Mouse (Mus musculus): Measurements from ENCODE around the gene Npb.

Gene Npb

DNA sequence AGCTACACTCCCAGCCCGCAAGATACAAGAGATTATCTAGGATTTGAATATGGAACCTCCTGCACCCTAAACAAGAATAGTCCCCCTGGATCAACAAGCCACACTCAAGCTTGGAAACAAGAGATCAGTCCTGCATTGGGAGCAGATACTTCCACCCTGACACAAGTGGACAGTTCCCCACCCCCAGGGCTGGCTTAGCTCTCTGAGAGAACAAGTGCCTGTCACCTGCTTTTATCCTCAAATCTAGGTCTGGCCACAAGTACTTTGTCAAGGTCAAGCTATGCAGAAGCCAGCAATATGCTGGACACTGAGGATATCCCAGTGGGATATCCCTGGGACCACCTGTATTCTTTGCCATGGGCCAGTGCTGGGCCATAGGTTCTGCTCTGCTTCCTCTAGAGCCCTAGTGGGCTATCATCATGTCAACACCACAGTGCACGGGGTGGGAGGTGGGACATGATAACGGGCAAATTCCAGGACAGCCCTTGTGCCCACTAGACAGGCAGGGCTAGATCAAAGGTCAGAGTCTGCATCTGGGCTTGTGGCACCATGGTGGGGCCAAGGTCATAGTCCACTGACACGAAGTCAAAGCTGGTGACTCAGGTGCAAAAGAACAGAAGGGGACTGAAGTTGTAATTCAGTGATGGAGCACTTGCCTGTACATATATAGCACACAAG, 8.5 kb downstream of the Npb start:
- DNase-seq, result peak; percentile 53

- peak; percentile 95 for DNase-seq
Observed at GRCm38 (mm10) chr11:120617519-120618112, 9.3 kb downstream of the Npb start, which contains the start of gene Pcyt2. Gene Pcyt2 (minus strand): TSS chr11:120617936.

GRCm38 (mm10) chr11:120618619-120619535, 10.6 kb downstream of the Npb start:
- peak; percentile 74 for DNase-seq

DNA sequence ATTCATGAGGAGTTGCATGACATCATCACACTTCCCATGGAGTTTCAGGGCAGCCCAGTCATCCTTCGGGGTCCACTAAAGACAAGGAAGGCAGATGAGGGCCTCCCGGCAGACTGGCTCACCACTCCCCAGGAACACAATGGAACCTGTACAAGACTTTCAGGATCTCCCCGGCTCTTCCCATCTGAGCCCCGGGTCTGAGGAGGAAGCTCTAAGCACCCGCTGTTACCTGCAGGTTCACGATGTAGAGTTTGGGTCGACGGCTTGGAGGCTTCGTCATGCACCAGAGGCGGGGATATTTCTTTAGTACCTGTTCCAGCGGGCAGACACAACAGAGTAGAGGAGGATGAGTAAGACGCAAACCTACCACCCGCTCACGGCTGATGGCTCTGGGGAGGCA, 11.9 kb downstream of the Npb start:
- DNase-seq, result peak; percentile 52

DNA sequence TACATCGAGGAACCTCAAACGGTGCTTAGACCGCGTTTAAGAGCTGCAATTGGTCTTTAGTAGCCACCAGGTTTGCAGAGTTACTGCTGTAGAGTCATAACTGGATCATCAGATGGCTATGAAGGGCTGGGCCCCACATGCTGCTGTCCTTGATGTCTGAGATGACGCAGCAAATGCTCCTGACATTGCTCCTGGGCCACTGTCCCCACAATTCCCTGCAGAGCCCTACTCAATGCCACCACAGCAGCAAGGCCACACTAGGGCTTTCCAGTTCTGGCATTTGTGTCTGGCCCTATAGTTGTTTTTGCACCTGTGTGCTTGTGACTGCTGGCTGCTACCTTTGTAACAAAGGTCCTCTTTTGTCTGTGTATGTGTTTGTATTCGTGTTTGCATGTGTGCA, 14.5 kb downstream of the Npb start:
- DNase-seq, result peak; percentile 10

DNA sequence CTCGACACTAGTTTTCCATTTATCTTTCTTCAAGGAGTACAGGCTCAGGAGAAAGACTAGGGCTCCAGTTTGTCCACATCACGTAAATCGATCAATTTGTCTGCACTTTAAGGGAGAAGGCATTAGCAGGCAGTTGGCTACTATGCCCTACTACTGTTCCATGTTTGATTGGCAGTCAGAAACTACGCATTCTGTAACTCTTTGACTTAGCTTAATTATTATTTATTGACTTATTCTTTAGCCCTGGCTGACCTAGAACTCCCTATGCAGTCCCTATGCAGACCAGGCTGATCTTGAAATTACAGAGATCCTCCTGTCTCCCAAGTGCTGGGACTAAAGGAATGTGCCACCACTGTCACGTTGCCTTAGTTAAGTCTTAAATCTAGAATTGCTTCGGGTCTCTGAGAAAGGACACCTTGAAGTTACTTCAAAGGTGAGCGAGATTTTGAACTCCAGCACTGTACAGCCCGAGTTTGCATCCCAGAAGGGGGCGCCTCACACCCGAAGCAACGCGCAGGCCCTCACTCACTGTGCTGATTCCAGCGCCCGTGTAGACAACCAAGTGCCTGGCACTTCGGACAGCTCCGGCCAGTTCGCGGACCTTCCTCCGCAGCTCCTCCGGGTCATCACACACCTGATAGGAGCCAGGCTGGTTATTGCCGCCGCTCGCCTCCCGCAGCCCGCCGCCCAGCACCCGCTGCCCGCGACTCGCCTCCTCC, 15.8 kb downstream of the Npb start:
- DNase-seq, result no peak

DNA sequence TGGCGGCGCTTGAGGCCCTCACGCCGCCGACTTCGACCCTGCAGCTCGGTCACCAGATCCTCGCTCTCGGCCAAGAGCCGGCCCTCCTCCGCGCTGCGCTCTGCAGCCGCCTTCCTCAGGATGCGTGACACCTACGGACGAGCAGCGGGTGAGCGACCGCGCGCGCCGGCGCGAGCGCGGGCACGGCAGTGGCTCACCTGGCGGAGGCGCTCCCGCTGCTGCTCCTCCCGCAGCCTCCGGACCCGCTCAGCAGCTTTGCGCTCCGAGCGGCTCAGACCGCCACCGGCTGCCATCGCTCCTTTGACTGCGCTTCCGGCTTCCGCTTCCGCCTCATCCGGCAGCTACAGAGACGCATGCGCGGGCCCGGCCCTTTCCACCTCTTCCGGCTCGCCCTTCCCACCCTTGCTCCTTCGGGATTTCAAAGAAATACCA, 16.4 kb downstream of the Npb start:
- DNase-seq, result peak; percentile 84

DNA sequence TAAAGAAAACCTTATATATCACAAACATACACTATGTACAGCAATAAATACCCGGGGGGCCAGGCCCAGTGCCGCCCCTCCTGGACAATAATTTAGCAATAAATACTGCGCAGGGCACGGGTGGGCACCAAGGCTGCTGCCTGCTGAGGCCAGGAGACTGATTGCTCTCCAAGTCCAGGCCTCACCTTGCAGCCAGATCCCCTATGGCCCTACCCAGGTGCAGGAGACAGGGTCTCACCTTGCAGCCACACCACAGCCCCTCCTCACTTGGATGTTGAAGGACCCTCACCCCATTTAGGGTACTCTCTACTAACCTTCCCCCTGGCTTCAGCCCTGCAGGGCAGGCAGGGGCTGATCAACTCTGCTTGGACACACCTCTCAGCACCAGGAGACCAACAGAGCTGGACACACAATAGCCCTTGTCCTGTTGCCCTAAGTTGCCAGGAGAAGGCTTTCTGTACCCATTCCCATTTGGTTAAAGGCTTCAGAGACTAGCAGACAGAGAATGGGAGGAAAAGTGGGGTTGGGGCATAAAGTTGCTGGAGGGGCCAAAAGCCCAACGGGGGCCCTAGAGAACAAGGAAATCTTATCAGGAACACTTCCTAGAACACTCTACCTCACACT, 17.0 kb downstream of the Npb start, which contains the start of gene Sirt7:
TSS of gene Sirt7 (minus strand) at position 89 of the 624 bp plus-strand sequence.
- DNase-seq, result peak; percentile 52

DNA sequence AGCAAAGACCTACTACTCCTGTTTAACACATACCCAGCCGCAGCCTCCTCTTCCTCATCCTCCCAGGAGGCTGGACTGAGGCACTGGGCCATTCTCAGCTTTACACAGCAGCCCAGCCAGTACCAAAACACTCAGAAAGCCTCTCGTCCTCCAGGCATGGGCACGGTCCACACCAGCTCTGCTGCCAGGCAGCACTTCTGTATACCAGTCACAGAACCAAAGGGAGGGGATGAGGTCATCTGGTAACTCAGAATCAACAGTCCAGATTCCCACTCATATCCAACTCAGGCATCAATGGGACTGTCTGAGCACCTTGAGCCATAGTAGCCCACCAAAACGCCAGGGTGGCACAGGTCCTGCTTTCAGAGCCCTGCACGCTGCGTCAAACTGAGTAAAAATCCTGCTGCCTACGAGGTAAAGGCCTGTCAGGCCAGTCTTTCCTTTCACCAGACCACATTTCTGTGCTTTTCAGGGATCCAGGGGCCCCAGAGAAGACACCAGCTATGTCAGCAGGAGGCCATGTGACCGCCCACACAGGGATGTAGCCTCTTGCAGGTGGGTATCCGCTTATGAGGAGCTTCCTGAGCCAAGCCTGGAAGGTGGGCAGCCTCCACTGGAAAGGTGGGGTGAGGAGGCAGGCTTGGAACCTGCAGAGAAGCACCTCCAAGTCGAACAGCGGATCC, 18.6 kb downstream of the Npb start:
- DNase-seq, result peak; percentile 31

DNA sequence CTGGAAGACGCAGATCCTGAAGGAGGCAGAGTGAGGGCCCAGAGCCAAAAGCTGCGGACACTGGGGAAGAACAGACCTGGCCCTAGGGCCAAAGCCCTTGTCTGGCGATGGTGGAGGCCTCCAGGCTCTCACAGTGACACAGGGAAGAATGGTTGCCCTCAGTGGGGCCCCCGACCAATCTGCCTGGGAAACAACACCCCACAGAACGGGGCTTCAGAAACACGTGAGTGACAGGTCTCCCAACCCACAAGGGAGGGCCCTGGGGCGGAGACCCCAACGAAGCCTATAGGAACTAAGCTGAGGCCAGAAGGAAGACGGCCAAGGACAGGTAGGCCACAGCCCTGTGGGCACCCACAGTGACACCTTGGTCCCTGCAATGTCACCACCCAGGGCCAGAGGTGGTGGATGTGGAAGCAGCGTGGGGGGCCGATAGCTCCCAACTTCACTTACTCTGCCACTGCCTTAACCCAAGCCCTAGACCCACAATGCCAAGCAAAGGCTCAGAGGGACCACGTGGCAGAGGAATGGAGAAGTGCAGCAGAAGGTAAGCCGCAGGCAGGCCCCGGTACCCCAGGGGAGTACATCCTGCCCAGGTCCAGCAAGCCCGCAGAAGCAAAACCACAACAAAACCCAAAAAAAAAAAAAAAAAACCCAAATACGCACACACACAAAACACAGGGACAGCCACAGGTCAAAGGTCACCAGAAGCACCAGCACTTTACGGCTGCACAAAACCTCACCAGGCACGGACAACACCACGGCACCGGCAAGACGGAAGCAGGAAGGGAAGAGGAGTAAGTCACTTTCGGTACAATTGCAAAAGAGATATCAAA, 19.4 kb downstream of the Npb start:
- peak; percentile 52 for DNase-seq

GRCm38 (mm10) chr11:120628601-120629340, 20.5 kb downstream of the Npb start:
- DNase-seq, result peak; percentile 47

DNA sequence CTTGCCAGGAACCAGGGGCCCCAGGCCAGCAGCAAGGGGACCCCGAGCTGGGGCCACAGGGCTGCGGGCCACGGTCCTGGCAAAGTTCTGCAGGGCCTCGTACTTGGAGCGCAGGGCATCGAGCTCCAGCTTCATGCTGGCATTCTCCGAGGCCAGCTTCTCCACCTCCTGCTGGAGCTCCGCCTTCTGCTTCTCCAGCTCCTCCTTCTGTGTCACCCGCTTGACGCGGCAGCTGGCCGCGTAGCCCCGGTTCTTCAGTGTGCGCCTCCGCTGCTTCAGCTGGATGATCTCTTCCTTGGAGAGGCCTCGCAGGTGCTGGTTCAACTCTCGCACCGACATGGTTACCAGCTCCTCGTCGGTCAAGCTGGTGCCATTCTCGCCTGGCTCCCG, 21.1 kb downstream of the Npb start:
- DNase-seq, result peak; percentile 58

- DNase-seq, result peak; percentile 40
Observed at GRCm38 (mm10) chr11:120629911-120630310, 21.6 kb downstream of the Npb start.

DNA sequence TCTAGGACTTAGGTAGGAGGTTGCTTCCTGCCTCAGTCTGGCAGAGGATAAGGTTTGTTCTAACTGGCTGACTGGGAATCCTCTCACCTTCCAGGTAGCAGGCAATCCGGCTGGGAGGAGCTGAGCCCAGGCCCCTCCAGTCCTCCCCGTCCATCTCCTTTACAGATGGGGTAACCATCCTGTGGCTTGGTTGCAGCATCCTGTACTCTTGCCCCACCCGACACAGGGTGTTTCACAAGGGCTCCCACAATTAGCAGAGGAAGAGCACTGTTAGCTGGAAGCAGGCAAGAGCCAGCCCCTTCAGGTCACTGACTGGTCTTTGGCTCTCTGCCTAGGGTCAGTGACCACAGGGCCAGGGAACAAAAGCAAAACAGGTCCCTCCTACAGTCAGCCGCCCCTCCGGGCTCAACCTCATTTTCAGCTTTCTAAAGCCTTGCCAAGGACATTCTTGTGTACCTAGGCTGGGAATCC, 22.2 kb downstream of the Npb start:
- peak; percentile 46 for DNase-seq

- no peak for DNase-seq
Observed at GRCm38 (mm10) chr11:120630881-120631725, 22.8 kb downstream of the Npb start.

DNA sequence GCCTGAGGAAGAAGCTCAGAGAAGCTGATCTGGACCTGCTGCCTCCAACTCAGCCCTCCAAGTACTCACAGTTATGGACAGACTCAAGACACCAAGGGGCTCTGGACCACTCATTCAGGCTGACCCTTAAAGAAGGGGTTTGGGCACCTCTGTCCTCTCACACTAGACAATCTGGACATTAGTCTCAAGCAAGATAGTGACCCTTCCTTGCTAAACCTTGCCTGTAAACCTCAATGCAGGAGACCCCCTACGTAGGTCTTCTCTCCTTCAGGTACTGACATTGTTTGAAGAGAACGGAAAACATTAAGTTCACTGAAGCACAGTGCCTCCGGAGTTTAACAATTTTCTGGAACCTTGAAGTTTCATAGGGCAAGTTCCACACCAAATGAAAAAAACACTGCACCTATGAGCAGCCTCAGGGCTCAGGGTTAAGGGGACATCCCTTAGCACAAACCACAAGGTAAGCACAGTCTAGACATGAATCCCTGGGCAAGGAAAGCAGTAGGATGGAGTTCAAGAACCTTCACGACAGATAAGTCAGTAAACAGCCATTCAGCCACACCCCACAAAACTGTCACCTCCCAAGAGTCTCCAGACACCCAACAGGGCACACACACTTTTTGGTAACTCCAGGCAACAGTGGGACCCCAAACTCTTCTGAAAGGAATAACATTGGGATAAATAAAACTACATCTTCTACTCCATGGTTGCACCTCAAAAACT, 23.6 kb downstream of the Npb start:
- DNase-seq, result no peak

DNA sequence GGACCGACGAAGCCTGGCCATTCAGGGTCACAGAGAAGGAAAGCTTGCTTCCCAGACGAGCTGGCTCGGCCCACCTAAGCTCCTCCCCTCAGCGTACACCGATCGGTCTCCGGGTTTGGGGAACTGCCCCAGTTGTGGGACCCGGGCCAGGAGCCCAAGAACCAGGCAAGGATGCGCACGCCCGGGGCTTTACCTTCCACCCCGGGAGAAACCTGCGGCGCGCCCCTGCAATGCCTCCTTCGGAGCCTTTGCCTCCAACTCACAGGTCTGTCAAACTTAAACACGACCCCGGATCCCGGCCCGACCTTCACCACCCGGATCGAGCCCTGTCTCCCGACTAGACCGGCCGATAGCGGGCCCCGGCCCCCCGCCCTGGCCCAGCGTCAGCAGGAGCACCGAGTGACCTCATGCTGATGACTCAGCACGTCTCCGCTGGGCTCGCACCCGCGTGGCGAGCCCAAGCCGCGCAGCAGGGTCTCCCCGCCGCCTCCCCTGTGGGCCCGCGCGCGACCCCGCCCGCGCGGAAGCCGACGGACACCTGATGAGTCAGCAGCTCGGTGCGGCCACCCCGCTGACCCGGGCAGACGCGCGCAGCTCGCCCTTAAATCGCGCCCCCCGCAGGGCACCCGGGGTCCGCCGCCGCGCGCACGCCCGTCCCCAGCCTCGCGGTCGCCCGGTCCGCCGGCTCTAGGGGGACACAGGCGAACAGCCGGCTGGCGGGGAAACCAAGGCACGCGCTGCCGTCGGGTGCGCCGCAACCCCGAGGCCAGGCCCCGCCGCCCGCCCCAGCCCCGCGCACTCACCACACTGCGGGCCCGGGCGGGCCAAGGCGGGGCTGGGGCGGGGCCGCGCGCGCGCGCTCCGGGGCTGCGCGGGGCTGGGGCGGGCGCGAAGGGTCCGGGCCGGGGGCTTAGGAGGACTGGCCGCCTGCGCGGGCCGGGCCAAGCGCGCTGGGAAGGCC, 24.6 kb downstream of the Npb start:
- DNase-seq, result peak; percentile 76

All from cerebellum, adult 11-12 months (tissue).